Mouse (Mus musculus) G1E (cell line): ENCODE data around the gene Mpnd. TPM values are rescaled to one million over a fixed set of nuclear protein-coding genes. Genes with fewer than 3 reads are reported as not detected.

Experiments
- ATAC-seq: 2 replicates; pipeline ENCODE4 v1.8.0; 2016; ENCODE audit warnings: mild to moderate bottlenecking; ENCODE audit not compliant: insufficient number of reproducible peaks, poor library complexity, low FRiP score, severe bottlenecking; ENCODE audit errors: extremely low read depth
- DNase-seq: peaks from one replicate; pipeline ENCODE4 v3.0.0; 2012; ENCODE audit warnings: low spot score
- H3K27me3 ChIP-seq: 2 replicates; pipeline ENCODE4 v1.6.1; 2012; ENCODE audit warnings: mild to moderate bottlenecking, low read length, inconsistent platforms; ENCODE audit not compliant: insufficient read depth
- H3K36me3 ChIP-seq: replicated peaks from 2 replicates; pipeline ENCODE3; 2012; ENCODE audit warnings: mild to moderate bottlenecking, inconsistent platforms
- H3K4me1 ChIP-seq: 2 replicates; pipeline ENCODE4 v1.6.1; 2012; ENCODE audit warnings: low read depth, low read length, inconsistent platforms, mixed read lengths; ENCODE audit not compliant: insufficient read depth
- H3K4me3 ChIP-seq: 2 replicates; pipeline ENCODE4 v1.5.1; 2012; ENCODE audit warnings: low read depth, mild to moderate bottlenecking, inconsistent platforms, low read length, moderate library complexity, mixed read lengths
- H3K9me3 ChIP-seq: replicated peaks from 2 replicates; pipeline ENCODE4 v1.6.1; 2012; ENCODE audit warnings: inconsistent platforms
- CTCF ChIP-seq: IDR thresholded peaks from 2 replicates; pipeline ENCODE4 v1.5.1; 2012; ENCODE audit warnings: low read depth, low read length, inconsistent platforms, mixed read lengths
- GATA1 ChIP-seq: IDR thresholded peaks from 2 replicates; pipeline ENCODE4 v1.6.1; 2012; ENCODE audit warnings: borderline replicate concordance, low read length, inconsistent platforms, mixed read lengths
- GATA2 ChIP-seq: IDR thresholded peaks from 2 replicates; pipeline ENCODE4 v1.6.1; 2012; ENCODE audit warnings: low read depth, low read length, inconsistent platforms, borderline replicate concordance
- POLR2AphosphoS5 ChIP-seq: IDR thresholded peaks from 2 replicates; pipeline ENCODE4 v1.6.1; 2012; ENCODE audit warnings: low read depth, low read length, inconsistent platforms; ENCODE audit not compliant: insufficient replicate concordance
- TAL1 ChIP-seq: conservative IDR thresholded peaks from 2 replicates; pipeline ENCODE4 v1.6.1; 2012; ENCODE audit warnings: low read depth, low read length, inconsistent platforms, mixed read lengths
- polyA plus RNA-seq: library from polyadenylated mRNA; stranded (reverse); fragments of >175 nt; gene quantifications from 2 replicates; pipeline ENCODE4 v1.2.3, GENCODE M21; 2012
- total RNA-seq, 2 experiments: library from RNA; stranded (forward) in 1 of 2; stranded (reverse) in 1 of 2; fragments of 200-1000 nt in 1 of 2; fragments of >200 nt in 1 of 2; fragmentation: Nextera tagmentation in 1 of 2; gene quantifications; 2 replicates each; pipeline ENCODE4 v1.2.3; 2014 to 2017

The Mpnd gene
- total and polyA plus RNA-seq, 3 experiments = 11.2 to 46.2 (median 39.1) TPM

GRCm38 (mm10) chr17:55964996-55965395 is 40.5 kb upstream of the Mpnd start:
- ATAC-seq (no peak), DNase-seq (no peak)
- peaks cover 90% of the 10 kb centered on the region for H3K36me3 ChIP-seq
- no peaks in the 10 kb centered on the region for H3K9me3 ChIP-seq
- peaks cover 27% of the 10 kb centered on the region for H3K4me1 ChIP-seq
- H3K4me3 ChIP-seq = no peak overlapping the region
- TF ChIP-seq GATA2 (no peak), TAL1 (no peak), POLR2AphosphoS5 (no peak), GATA1 (no peak), CTCF (no peak)
- H3K27me3 ChIP-seq = peaks cover under 1% of the 10 kb centered on the region; the same call in 1 of the 2 replicates

- TF ChIP-seq TAL1 = no peak
- no peak for TF ChIP-seq CTCF
- TF ChIP-seq GATA1 = no peak
- TF ChIP-seq POLR2AphosphoS5 = no peak
- no peak for TF ChIP-seq GATA2
- H3K4me3 ChIP-seq = no peak overlapping the region
- H3K27me3 ChIP-seq = peaks cover 15% of the 10 kb centered on the region; the same call in 1 of the 2 replicates
- DNase-seq (no peak), ATAC-seq (no peak)
- peaks cover 9% of the 10 kb centered on the region for H3K4me1 ChIP-seq
- H3K9me3 ChIP-seq = no peaks in the 10 kb centered on the region
- H3K36me3 ChIP-seq = peaks cover 69% of the 10 kb centered on the region
Measured at GRCm38 (mm10) chr17:55967186-55967585, 38.3 kb upstream of the Mpnd start.

- H3K4me1 ChIP-seq = peaks cover 5% of the 10 kb centered on the region; the same call in 1 of the 2 replicates
- DNase-seq (no peak), ATAC-seq (no peak)
- no peak overlapping the region for H3K4me3 ChIP-seq
- no peak for TF ChIP-seq CTCF
- no peak for TF ChIP-seq POLR2AphosphoS5
- peaks cover 22% of the 10 kb centered on the region; the same call in 1 of the 2 replicates for H3K27me3 ChIP-seq
- H3K36me3 ChIP-seq = peaks cover 59% of the 10 kb centered on the region
- H3K9me3 ChIP-seq = no peaks in the 10 kb centered on the region
Measured at GRCm38 (mm10) chr17:55968210-55968609, 37.3 kb upstream of the Mpnd start.

- H3K4me1 ChIP-seq = peaks cover 5% of the 10 kb centered on the region; the same call in 1 of the 2 replicates
- H3K9me3 ChIP-seq = no peaks in the 10 kb centered on the region
- DNase-seq (no peak), ATAC-seq (no peak)
- H3K36me3 ChIP-seq = peaks cover 46% of the 10 kb centered on the region
- TF ChIP-seq GATA2 (no peak), CTCF (no peak), GATA1 (no peak), TAL1 (no peak), POLR2AphosphoS5 (no peak)
- peaks cover 29% of the 10 kb centered on the region for H3K27me3 ChIP-seq
- H3K4me3 ChIP-seq = no peak overlapping the region
Measured at GRCm38 (mm10) chr17:55969560-55969959, 36.0 kb upstream of the Mpnd start.

GRCm38 (mm10) chr17:55969966-55970891 is 35.3 kb upstream of the Mpnd start, which contains the start of gene Shd:
Gene Shd (plus strand): TSS chr17:55970467.
- DNase-seq = no peak
- H3K4me1 ChIP-seq = peaks cover 5% of the 10 kb centered on the region
- H3K4me3 ChIP-seq = no peak within 1 kb of the TSS
- peaks cover 29% of the 10 kb centered on the region for H3K27me3 ChIP-seq
- TF ChIP-seq GATA1 (no peak), GATA2 (no peak), POLR2AphosphoS5 (no peak; the same call in 1 of the 2 replicates), CTCF (no peak), TAL1 (no peak)
- no peak for ATAC-seq
- no peaks in the 10 kb centered on the region for H3K9me3 ChIP-seq
- H3K36me3 ChIP-seq = peaks cover 39% of the 10 kb centered on the region

- TF ChIP-seq GATA1 (no peak), TAL1 (no peak)
- Histone ChIP-seq H3K27me3 (peaks cover 37% of the 10 kb centered on the region), H3K4me3 (no peak overlapping the region), H3K9me3 (no peaks in the 10 kb centered on the region), H3K4me1 (peaks cover 9% of the 10 kb centered on the region), H3K36me3 (peaks cover 27% of the 10 kb centered on the region)
- ATAC-seq (no peak), DNase-seq (no peak)
Measured at GRCm38 (mm10) chr17:55971453-55971852, 34.1 kb upstream of the Mpnd start.
